Mouse (Mus musculus) urinary bladder, postnatal 25 days (tissue): Measurements from ENCODE around the gene Pet117.
"Not testable (repeated sequence)": the region's sequence is repeated elsewhere in the genome, so short reads cannot be mapped to it uniquely, and the experiment has no call there.

Experiments
- DNase-seq: peaks from one replicate; pipeline ENCODE4 v3.0.0; 2022; ENCODE audit warnings: low spot score

The Pet117 gene

GRCm38 (mm10) chr2:144368400-144369019, at the start of gene Pet117, which contains the start of gene Kat14:
Pet117 (plus strand) TSS chr2:144368996.
Kat14 (plus strand) TSS chr2:144368983.
- peak; percentile 95 for DNase-seq

GRCm38 (mm10) chr2:144324218-144324617, 44.6 kb upstream of the Pet117 start:
- no peak for DNase-seq

GRCm38 (mm10) chr2:144329451-144329850, 39.3 kb upstream of the Pet117 start:
- DNase-seq = no peak

GRCm38 (mm10) chr2:144329937-144330336, 38.9 kb upstream of the Pet117 start:
- DNase-seq = no peak

- DNase-seq = peak; percentile 16
Observed at GRCm38 (mm10) chr2:144330352-144330959, 38.3 kb upstream of the Pet117 start.

- peak; percentile 39 for DNase-seq
Observed at GRCm38 (mm10) chr2:144330960-144331371, 37.8 kb upstream of the Pet117 start.

- DNase-seq = peak; percentile 72
Observed at GRCm38 (mm10) chr2:144331401-144332302, 37.1 kb upstream of the Pet117 start, which contains the start of gene Ovol2. Ovol2 (minus strand) TSS chr2:144332146.

- DNase-seq = no peak
Observed at GRCm38 (mm10) chr2:144332486-144332885, 36.3 kb upstream of the Pet117 start.

- no peak for DNase-seq
Observed at GRCm38 (mm10) chr2:144333138-144333842, 35.5 kb upstream of the Pet117 start.

- no peak for DNase-seq
Observed at GRCm38 (mm10) chr2:144337230-144337629, 31.6 kb upstream of the Pet117 start.

GRCm38 (mm10) chr2:144337701-144338100, 31.1 kb upstream of the Pet117 start:
- no peak for DNase-seq

GRCm38 (mm10) chr2:144338149-144338548, 30.6 kb upstream of the Pet117 start:
- not testable (repeated sequence) for DNase-seq

GRCm38 (mm10) chr2:144343158-144343557, 25.6 kb upstream of the Pet117 start:
- no peak for DNase-seq

GRCm38 (mm10) chr2:144348525-144348924, 20.3 kb upstream of the Pet117 start:
- no peak for DNase-seq

- DNase-seq = no peak
Observed at GRCm38 (mm10) chr2:144352843-144353242, 16.0 kb upstream of the Pet117 start.

GRCm38 (mm10) chr2:144369020-144369421, 225 bp downstream of the Pet117 start:
- no peak for DNase-seq

- no peak for DNase-seq
Observed at GRCm38 (mm10) chr2:144369511-144369910, 715 bp downstream of the Pet117 start.

- no peak for DNase-seq
Observed at GRCm38 (mm10) chr2:144371566-144371965, 2.8 kb downstream of the Pet117 start.

GRCm38 (mm10) chr2:144373063-144373462, 4.3 kb downstream of the Pet117 start:
- DNase-seq = no peak

- DNase-seq = no peak
Observed at GRCm38 (mm10) chr2:144375063-144375703, 6.4 kb downstream of the Pet117 start.

GRCm38 (mm10) chr2:144381293-144381692, 12.5 kb downstream of the Pet117 start:
- no peak for DNase-seq
